Mouse (Mus musculus) heart, adult 8-10 months (tissue): ENCODE measurements around the gene Olfml2b. TPM values are rescaled to one million over a fixed set of nuclear protein-coding genes. Genes with fewer than 3 reads are reported as not detected.

Experiments used
- DNase-seq: peaks from one replicate; pipeline ENCODE4 v3.0.0; 2022; ENCODE audit warnings: low spot score
- total RNA-seq, 4 experiments: library from RNA; stranded (reverse); gene quantifications; 2 replicates each; pipeline ENCODE4 v1.2.4; 2022

Gene Olfml2b
- total RNA-seq, 4 experiments from 2014 or later, result 4.4 to 14.8 (median 7.6) TPM

GRCm38 (mm10) chr1:170731865-170732595, 87.7 kb downstream of the Olfml2b start:
- no peak for DNase-seq

Other genes with a start within 250 kb of the Olfml2b start
- 10 to 100 TPM; 22.5 to 27.8 (median 25.2) TPM for gene Nos1ap, start 54.7 kb upstream of the Olfml2b start, total RNA-seq
- gene Atf6, start 223.2 kb downstream of the Olfml2b start, total RNA-seq, result 10 to 100 TPM; 70.6 to 81.4 (median 76.4) TPM
- gene Gm26620, start 240.5 kb downstream of the Olfml2b start, total RNA-seq, result under 1 TPM in 3 of 4 experiments, not detected in 1; 0.44 to 0.68 (median 0.57) TPM
- 1 to 10 TPM; 7.6 to 8.9 (median 8.3) TPM for gene Dusp12, start 241.0 kb downstream of the Olfml2b start, total RNA-seq